Mouse (Mus musculus): ENCODE results near the gene Rasgef1c.

GRCm38 (mm10) chr11:49900962-49901658 lies 525 bp upstream of the Rasgef1c start:
- TF ChIP-seq POLR2A (IDR thresholded peaks at IDR 0.05; ENCODE audit: low read depth, low read length) = no peak
- no peak for TF ChIP-seq CTCF (IDR thresholded peaks at IDR 0.05; ENCODE audit: extremely low read depth, insufficient read length, insufficient replicate concordance, low read depth, low read length)

Data from small intestine, adult 2 months (tissue).